In the genomic region with DNA sequence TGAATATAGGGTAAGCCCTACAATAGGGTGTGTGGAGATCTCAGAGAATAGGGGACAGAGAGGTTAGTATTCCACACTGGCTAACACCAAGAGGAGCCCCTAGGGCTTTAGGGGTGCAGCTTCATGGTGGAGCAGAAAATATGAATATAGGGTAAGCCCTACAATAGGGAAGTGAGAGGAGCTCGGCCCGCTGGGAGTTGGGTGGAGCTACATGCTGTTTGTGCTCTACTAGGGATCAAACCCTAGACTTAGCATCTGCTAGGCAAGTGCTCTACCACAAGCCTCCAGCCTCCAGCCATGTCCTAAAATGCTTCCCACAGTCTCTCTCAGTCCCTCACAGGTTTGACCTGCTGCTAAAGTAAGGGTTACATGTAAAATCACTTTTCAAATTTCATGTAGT, we compare ENCODE assay signal across 7 mouse cellular contexts.
A peak's percentile ranks its signal among the peaks of the same experiment; 100 is the strongest.
DNase-seq lines count a peak whose midpoint lies in the region; ATAC-seq and TF ChIP-seq lines count a peak whose summit lies in the region.
"Not testable (repeated sequence)": the region's sequence is repeated elsewhere in the genome, so short reads cannot be mapped to it uniquely, and the experiment has no call there.

No protein-coding gene starts in this region.

- peak; percentile 45 for DNase-seq in CH12.LX (ENCODE audit: extremely low read depth)
- DNase-seq in thymus, postnatal 14 days: peak; percentile 27

- H3K27me3 ChIP-seq in CH12.LX (replicated peaks); embryonic facial prominence, embryonic 12.5 days; kidney, embryonic 16.5 days (ENCODE audit: insufficient read depth, low read length); limb, embryonic 15.5 days; lung, embryonic 15.5 days: not testable (repeated sequence)

- not testable (repeated sequence) for TF ChIP-seq EP300 in CH12.LX (IDR thresholded peaks at IDR 0.05; ENCODE audit: low read length)

- ATAC-seq in embryonic facial prominence, embryonic 12.5 days (ENCODE audit: insufficient number of reproducible peaks, insufficient read depth, low FRiP score, low TSS enrichment); limb, embryonic 15.5 days (ENCODE audit: insufficient number of reproducible peaks, low FRiP score, low TSS enrichment, low read depth); lung, embryonic 15.5 days (ENCODE audit: borderline replicate concordance, extremely low read depth, low FRiP score, low TSS enrichment): not testable (repeated sequence)
- 0 out of 2 replicates have a peak, but pooled peaks have one; percentile 17 for ATAC-seq in kidney, embryonic 16.5 days (ENCODE audit: low FRiP score, low TSS enrichment)
- ATAC-seq in monocyte, adult 5-6 weeks (replicated peaks; ENCODE audit: insufficient number of reproducible peaks, low FRiP score, low TSS enrichment, poor library complexity, severe bottlenecking): peak; percentile 54

- not testable (repeated sequence) for H3K4me2 ChIP-seq in CH12.LX (ENCODE audit: insufficient read depth, low read depth, poor library complexity, severe bottlenecking); embryonic facial prominence, embryonic 12.5 days (replicated peaks); kidney, embryonic 16.5 days (replicated peaks; ENCODE audit: low read depth, low read length); limb, embryonic 15.5 days; lung, embryonic 15.5 days

- H3K27ac ChIP-seq in CH12.LX (ENCODE audit: insufficient read depth, low read depth): not testable (repeated sequence)
- peak overlapping the region; percentile 80 for H3K27ac ChIP-seq in embryonic facial prominence, embryonic 12.5 days
- H3K27ac ChIP-seq in kidney, embryonic 16.5 days (ENCODE audit: low read length): peak overlapping the region; percentile 66; the same call in 1 of the 2 replicates
- peak overlapping the region; percentile 47; the same call in 1 of the 2 replicates for H3K27ac ChIP-seq in limb, embryonic 15.5 days
- H3K27ac ChIP-seq in lung, embryonic 15.5 days: peak overlapping the region; percentile 66; the same call in 1 of the 2 replicates

- H3K36me3 ChIP-seq in CH12.LX (replicated peaks in 1 of 2; ENCODE audit: control insufficient read depth in 1 of 2, insufficient read depth in 1 of 2, low read length in 1 of 2); embryonic facial prominence, embryonic 12.5 days; kidney, embryonic 16.5 days (ENCODE audit: insufficient read depth, low read length); limb, embryonic 15.5 days; lung, embryonic 15.5 days: not testable (repeated sequence)

- H3K9me3 ChIP-seq in CH12.LX (replicated peaks; ENCODE audit: low read length); embryonic facial prominence, embryonic 12.5 days; kidney, embryonic 16.5 days (ENCODE audit: low read length); limb, embryonic 15.5 days; lung, embryonic 15.5 days: not testable (repeated sequence)

- not testable (repeated sequence) for TF ChIP-seq CTCF in CH12.LX (conservative IDR thresholded peaks at IDR 0.05 in 1 of 2, IDR thresholded peaks at IDR 0.05 in 1 of 2; ENCODE audit: low read depth in 2 of 2, low read length in 2 of 2)

- WGBS in embryonic facial prominence, embryonic 12.5 days: 88% methylated on average over 2 of the region's 2 CpGs
- 83% methylated on average over 2 of the region's 2 CpGs for WGBS in kidney, embryonic 16.5 days
- 81% methylated on average over 2 of the region's 2 CpGs for WGBS in limb, embryonic 15.5 days
- 79% methylated on average over 2 of the region's 2 CpGs for WGBS in lung, embryonic 15.5 days

- H3K4me3 ChIP-seq in CH12.LX (replicated peaks in 1 of 3; ENCODE audit: low read depth in 2 of 3, low read length in 2 of 3, poor library complexity in 1 of 3); embryonic facial prominence, embryonic 12.5 days; kidney, embryonic 16.5 days (ENCODE audit: low read length); limb, embryonic 15.5 days; lung, embryonic 15.5 days: not testable (repeated sequence)

- not testable (repeated sequence) for TF ChIP-seq RAD21 in CH12.LX (IDR thresholded peaks at IDR 0.05; ENCODE audit: low read depth, low read length)

- TF ChIP-seq POLR2A in CH12.LX (IDR thresholded peaks at IDR 0.05; ENCODE audit: low read depth, low read length): not testable (repeated sequence)

- dilution Hi-C loops in CH12.LX (cut with MboI; ENCODE audit: extremely low pct_ligation_motif_present, extremely low pct_unique_long_range_greater_than_20kb, low sequenced_read_pairs): not testable (repeated sequence)

- peaks cover 7 to 35% of the 10 kb centered on the region in 2 experiments; a peak in 3 of 4 replicates for H3K4me1 ChIP-seq in CH12.LX (ENCODE audit: control insufficient read depth in 1 of 2, insufficient read depth in 2 of 2)
- peaks cover 53% of the 10 kb centered on the region for H3K4me1 ChIP-seq in embryonic facial prominence, embryonic 12.5 days
- H3K4me1 ChIP-seq in kidney, embryonic 16.5 days (ENCODE audit: insufficient read depth, low read length): peaks cover 39% of the 10 kb centered on the region
- peaks cover 57% of the 10 kb centered on the region for H3K4me1 ChIP-seq in limb, embryonic 15.5 days
- peaks cover 52% of the 10 kb centered on the region for H3K4me1 ChIP-seq in lung, embryonic 15.5 days

- H3K9ac ChIP-seq in CH12.LX (ENCODE audit: insufficient read depth, low read depth); embryonic facial prominence, embryonic 12.5 days; kidney, embryonic 16.5 days (replicated peaks; ENCODE audit: low read length); limb, embryonic 15.5 days; lung, embryonic 15.5 days: not testable (repeated sequence)

- H3K79me2 ChIP-seq in CH12.LX (replicated peaks; ENCODE audit: control insufficient read depth, extremely low read depth, insufficient read depth, poor library complexity, severe bottlenecking): not testable (repeated sequence)

- in situ Hi-C loops in CH12.LX (cut with MboI; ENCODE audit: low pct_ligation_motif_present, low pct_unique_long_range_greater_than_20kb, low sequenced_read_pairs): not testable (repeated sequence)

TF ChIP-seq in CH12.LX, 34 proteins besides CTCF, POLR2A, EP300 and RAD21:
- TF ChIP-seq IRF4 (IDR thresholded peaks at IDR 0.05; ENCODE audit: low read depth, low read length): peak; percentile 60; the same call in 1 of the 2 replicates
